Mouse (Mus musculus) liver, embryonic 11.5 days (tissue): Measurements from ENCODE around the gene Snrnp200. TPM values are rescaled to one million over a fixed set of nuclear protein-coding genes. Genes with fewer than 3 reads are reported as not detected.

Experiments used
- ATAC-seq: fragments of 200-750 bp; cut with Nextera tagmentation; replicated peaks from 2 replicates; pipeline ENCODE4 v1.8.0; 2017; ENCODE audit warnings: moderate number of reproducible peaks, mild to moderate bottlenecking, moderate TSS enrichment, moderate library complexity; ENCODE audit not compliant: low FRiP score
- DNase-seq: peaks from one replicate; pipeline ENCODE4 v3.0.0-alpha.2; 2017; ENCODE audit warnings: low spot score
- H3K27ac ChIP-seq: fragments of 300-500 bp; sonication (generic); 2 replicates; pipeline ENCODE4 v1.5.1; 2014; ENCODE audit warnings: mild to moderate bottlenecking, low read depth, low read length, control low read depth
- H3K27me3 ChIP-seq: fragments of 300-500 bp; sonication (generic); replicated peaks from 2 replicates; pipeline ENCODE4 v1.6.1; 2014; ENCODE audit warnings: low read length, mixed read lengths; ENCODE audit not compliant: control insufficient read depth, insufficient read depth
- H3K36me3 ChIP-seq: fragments of 300-500 bp; sonication (generic); 2 replicates; pipeline ENCODE4 v1.6.1; 2014; ENCODE audit warnings: mild to moderate bottlenecking, low read length, moderate library complexity, mixed read lengths; ENCODE audit not compliant: control insufficient read depth, insufficient read depth
- H3K4me1 ChIP-seq: fragments of 300-500 bp; sonication (generic); replicated peaks from 2 replicates; pipeline ENCODE4 v1.6.1; 2014; ENCODE audit warnings: low read length, mixed read lengths; ENCODE audit not compliant: control insufficient read depth, insufficient read depth
- H3K4me2 ChIP-seq: fragments of 300-500 bp; sonication (generic); 2 replicates; pipeline ENCODE4 v1.6.1; 2014; ENCODE audit warnings: mild to moderate bottlenecking, control low read depth, moderate library complexity
- H3K4me3 ChIP-seq: fragments of 300-500 bp; sonication (generic); 2 replicates; pipeline ENCODE4 v1.5.1; 2014; ENCODE audit warnings: low read depth, low read length, control low read depth
- H3K9ac ChIP-seq: fragments of 300-500 bp; sonication (generic); 2 replicates; pipeline ENCODE4 v1.6.1; 2014; ENCODE audit warnings: low read depth, low read length, control low read depth
- H3K9me3 ChIP-seq: fragments of 300-500 bp; sonication (generic); 2 replicates; pipeline ENCODE4 v1.6.1; 2016; ENCODE audit warnings: low read length, inconsistent platforms, mixed read lengths; ENCODE audit not compliant: control insufficient read depth
- WGBS: fragments of 180-500 bp; shearing (Covaris S2); extraction: QIAGEN DNeasy Blood & Tissue Kit; methylation state at CpG from one replicate; pipeline ENCODE4 v1.1.7; 2014; 5-methylcytosine and 5-hydroxymethylcytosine counted together
- polyA plus RNA-seq: library from polyadenylated mRNA; unstranded; fragments of >200 nt; fragmentation: Nextera tagmentation; extraction: Ambion mirVana; gene quantifications from 2 replicates; pipeline ENCODE4 v1.2.1, GENCODE M21; 2014

The Snrnp200 gene
- polyA plus RNA-seq, 1 experiment from 2014 or later = 75.3 TPM

DNA sequence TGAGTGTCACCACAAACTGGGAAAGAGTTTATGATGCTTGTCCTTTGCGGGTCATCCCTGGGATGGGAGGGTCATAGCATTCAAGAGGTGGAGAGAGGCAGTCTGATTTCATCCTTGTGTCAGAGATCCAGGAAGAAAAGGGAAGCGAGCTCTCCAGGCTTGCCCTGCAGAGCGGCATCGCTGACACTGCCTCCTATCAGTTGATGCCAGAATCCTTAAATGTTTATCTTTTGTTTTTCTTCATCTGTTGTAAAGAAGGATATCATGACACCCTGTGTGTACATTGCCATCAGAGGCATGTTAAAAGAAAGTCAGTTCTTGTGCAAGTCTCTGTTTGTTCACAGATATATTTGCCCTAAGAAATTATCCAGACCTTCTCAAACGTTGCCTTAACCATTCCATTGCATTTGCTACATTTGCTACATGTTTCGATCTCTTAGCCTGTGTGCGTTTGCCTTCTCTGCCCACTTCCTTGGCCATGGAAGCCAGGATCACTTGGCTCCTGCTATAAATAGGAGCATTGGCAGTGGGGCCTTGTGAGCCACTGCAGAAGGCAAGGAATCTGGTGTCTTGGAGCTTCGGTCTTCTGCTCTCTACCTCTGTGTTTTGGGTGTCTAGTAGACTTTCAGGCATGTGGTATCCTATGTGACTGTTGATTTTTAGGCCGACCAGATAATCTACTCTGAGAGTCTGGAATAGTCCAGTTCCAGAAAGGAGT is 42.3 kb downstream of the Snrnp200 start:
- WGBS = 79% methylated on average over 9 of the region's 9 CpGs
- ATAC-seq = no peak
- Histone ChIP-seq H3K4me1 (peaks cover 20% of the 10 kb centered on the region), H3K27me3 (no peaks in the 10 kb centered on the region), H3K4me3 (no peak overlapping the region), H3K27ac (no peak overlapping the region), H3K9ac (no peak overlapping the region), H3K9me3 (no peaks in the 10 kb centered on the region), H3K4me2 (no peak overlapping the region), H3K36me3 (peaks cover 2% of the 10 kb centered on the region; the same call in 1 of the 2 replicates)
- DNase-seq = no peak

DNA sequence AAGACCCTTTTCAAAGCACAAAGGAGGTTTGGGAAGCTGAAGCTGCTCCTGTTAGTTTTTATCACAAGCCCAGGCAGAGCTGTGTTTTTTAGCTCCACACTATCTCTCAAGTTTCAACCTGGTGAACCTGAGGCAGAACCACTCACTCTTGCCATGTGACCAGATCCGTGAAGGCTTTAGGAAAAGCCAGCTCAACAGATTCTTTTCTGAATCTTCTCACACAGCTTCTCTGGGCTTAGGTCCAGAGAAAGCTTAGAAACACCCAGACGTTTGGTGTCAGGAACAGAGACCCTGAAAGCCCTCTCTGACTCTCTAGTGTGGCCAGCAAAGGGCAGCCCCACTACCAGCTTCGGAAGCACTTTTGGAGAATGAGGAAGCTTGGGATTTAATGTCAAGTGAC is 43.3 kb downstream of the Snrnp200 start:
- DNase-seq (no peak), ATAC-seq (no peak)
- Histone ChIP-seq H3K27me3 (no peaks in the 10 kb centered on the region), H3K9ac (no peak overlapping the region), H3K27ac (no peak overlapping the region), H3K4me2 (no peak overlapping the region), H3K9me3 (no peaks in the 10 kb centered on the region), H3K4me3 (no peak overlapping the region), H3K4me1 (peaks cover 19% of the 10 kb centered on the region), H3K36me3 (peaks cover 4% of the 10 kb centered on the region)
- WGBS = 78% methylated on average over 3 of the region's 3 CpGs

DNA sequence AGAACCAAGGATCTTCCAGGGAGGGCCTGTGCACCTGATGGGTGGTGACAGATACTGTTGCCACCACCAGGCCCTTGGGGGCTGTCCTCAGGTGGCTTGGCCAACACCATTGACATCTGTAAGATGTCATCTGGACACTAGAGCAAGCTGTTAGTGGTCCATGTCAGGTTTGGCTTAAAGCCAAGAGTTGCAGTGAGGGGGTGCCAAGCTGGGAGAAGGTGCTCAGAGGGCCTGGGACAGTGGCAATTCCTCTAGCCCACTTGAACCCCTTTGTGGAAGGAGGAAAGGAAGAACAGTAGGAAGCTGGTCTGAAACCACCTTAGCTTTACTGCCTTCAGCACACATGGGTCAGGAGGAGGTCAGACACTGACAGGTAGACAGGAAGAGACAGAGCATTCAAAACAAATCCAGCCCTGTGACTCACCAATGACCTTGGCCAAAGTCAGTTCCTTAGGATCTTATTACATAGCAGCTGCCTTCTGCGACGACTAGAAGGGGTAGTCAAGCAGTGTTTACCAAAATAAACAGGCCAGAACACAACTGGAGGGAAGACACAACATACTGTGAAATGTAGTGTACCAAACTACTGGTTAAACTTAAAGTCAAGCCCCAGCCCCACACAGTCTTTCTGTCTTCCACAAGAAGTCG is 43.8 kb downstream of the Snrnp200 start:
- Histone ChIP-seq H3K9ac (no peak overlapping the region), H3K36me3 (peaks cover 6% of the 10 kb centered on the region), H3K4me1 (peaks cover 13% of the 10 kb centered on the region), H3K27ac (no peak overlapping the region), H3K4me3 (no peak overlapping the region), H3K9me3 (no peaks in the 10 kb centered on the region), H3K27me3 (no peaks in the 10 kb centered on the region), H3K4me2 (no peak overlapping the region)
- 84% methylated on average over 3 of the region's 3 CpGs for WGBS
- no peak for DNase-seq
- no peak for ATAC-seq

DNA sequence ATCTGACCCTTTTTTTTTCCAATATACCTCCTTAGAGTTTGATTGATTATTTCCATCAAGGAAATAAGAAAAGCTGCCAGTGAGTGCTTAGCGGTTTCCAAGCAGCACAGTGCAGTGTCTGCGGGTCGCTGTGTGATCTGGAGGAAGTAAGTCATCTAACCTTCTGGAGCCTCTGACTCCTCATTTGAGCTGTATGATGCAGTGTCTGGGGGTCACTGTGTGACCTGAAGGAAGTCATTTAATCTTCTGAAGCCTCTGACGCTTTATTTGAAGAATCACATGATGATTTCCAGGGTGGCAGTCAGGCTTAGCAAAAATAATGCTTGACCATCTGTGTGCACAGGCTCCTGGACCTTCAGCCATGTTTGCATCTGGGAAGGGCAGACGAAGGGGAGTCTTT is 44.6 kb downstream of the Snrnp200 start:
- no peak overlapping the region for H3K27ac ChIP-seq
- no peak for DNase-seq
- WGBS = 78% methylated on average over 5 of the region's 5 CpGs

DNA sequence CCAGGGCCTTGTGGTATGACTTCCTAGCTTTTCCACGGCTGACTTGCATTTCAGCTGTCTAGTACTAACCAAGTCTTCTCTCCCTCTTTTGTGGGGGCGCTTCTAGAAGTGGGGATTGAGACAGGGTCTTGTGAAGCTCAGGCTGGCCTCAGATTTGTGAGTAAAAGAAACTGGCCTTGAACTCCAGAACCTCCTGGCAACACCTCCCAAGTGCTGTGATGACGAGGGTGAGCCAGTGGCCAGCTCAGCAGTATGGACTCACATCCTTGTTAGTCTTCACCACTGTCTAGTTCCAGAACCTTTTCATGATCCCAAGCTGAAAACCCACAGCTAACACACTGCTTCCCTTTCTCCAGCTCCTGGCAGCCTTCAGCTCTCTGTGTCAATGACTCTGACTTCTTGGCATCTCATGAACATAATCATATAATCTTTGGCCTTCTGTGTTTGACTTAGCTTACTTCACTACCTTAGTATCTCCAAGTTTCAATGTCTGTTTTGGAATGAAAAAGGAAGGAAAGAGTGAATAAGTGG is 46.5 kb downstream of the Snrnp200 start:
- no peak overlapping the region for H3K4me2 ChIP-seq
- peaks cover 16% of the 10 kb centered on the region for H3K36me3 ChIP-seq
- WGBS = 79% methylated on average over 3 of the region's 3 CpGs
- no peak overlapping the region for H3K4me3 ChIP-seq
- no peak overlapping the region for H3K27ac ChIP-seq
- ATAC-seq (no peak), DNase-seq (no peak)
- no peaks in the 10 kb centered on the region for H3K27me3 ChIP-seq
- H3K9me3 ChIP-seq = no peaks in the 10 kb centered on the region
- peaks cover 2% of the 10 kb centered on the region for H3K4me1 ChIP-seq
- H3K9ac ChIP-seq = no peak overlapping the region

More for the DNA sequence above, 44.6 kb downstream of the Snrnp200 start:
- Histone ChIP-seq H3K9me3 (no peaks in the 10 kb centered on the region), H3K36me3 (peaks cover 13% of the 10 kb centered on the region), H3K4me1 (peaks cover 13% of the 10 kb centered on the region), H3K27me3 (no peaks in the 10 kb centered on the region), H3K4me2 (no peak overlapping the region), H3K9ac (no peak overlapping the region), H3K4me3 (no peak overlapping the region)
- no peak for ATAC-seq

DNA sequence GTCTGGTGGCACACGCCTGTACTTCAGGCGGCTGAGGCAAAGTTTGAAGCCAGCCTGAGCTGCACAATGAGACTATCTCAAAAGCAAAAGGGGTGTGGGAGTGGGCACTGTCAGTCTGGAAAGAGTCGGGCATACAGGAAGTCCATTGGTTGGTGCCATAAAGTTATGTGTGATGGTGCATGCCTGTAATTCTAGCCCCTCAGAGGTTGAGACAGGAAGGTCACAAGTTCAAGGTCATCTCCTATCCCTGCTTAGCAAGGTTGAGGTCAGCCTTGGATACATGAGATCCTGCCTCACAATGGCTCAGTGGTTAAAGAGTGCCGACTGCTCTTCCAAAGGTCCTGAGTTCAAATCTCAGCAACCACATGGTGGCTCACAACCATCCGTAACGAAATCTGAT is 47.1 kb downstream of the Snrnp200 start:
- no peak for DNase-seq
- no peak for ATAC-seq
- Histone ChIP-seq H3K9me3 (no peaks in the 10 kb centered on the region), H3K27ac (no peak overlapping the region), H3K4me3 (no peak overlapping the region), H3K36me3 (peaks cover 16% of the 10 kb centered on the region), H3K4me2 (no peak overlapping the region), H3K9ac (no peak overlapping the region), H3K4me1 (peaks cover 2% of the 10 kb centered on the region), H3K27me3 (no peaks in the 10 kb centered on the region)
- WGBS = 87% methylated on average over 6 of the region's 6 CpGs

DNA sequence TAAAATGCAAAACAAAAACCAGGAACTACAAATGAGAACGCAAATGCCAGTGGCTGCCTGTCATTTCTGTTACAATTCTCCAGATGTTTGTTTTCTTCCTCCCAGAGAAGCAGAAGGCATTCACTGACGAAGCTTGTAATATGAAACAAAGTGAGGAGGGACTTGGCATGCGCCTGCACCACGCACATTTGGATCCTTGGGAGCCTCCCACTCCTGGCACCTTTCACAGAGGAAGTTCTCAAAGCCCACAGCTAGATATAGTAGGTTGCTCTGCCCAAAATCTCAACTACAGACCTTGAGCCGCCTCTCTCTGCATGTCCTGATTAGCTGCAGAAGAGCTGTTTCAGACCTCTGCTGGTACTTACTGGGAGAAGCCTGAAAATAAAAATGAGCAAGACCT is 51.2 kb downstream of the Snrnp200 start:
- Histone ChIP-seq H3K9ac (no peak overlapping the region), H3K27ac (no peak overlapping the region), H3K4me1 (no peaks in the 10 kb centered on the region), H3K4me3 (no peak overlapping the region), H3K27me3 (no peaks in the 10 kb centered on the region), H3K9me3 (no peaks in the 10 kb centered on the region), H3K4me2 (no peak overlapping the region), H3K36me3 (peaks cover 16% of the 10 kb centered on the region)
- DNase-seq (no peak), ATAC-seq (no peak)
- WGBS = 87% methylated on average over 5 of the region's 5 CpGs

DNA sequence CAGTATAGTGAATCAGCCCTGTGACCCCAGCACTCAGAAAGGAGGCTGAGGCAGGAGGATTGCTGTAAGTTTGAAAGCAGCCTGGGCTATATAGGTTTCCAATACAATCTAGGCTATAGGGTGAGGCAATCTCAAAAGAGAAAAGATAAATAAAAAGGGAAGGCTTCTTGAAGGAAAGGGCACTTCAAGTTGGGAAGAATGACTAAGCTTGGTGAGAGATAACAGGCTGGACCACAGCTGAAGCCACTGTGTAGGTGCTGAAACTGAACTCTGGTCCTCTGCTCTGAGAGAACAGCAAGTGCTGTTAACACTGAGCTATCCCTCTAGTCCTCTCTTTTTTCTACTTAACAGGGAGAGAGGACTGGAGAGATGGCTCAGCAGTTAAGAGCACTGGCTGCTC is 54.3 kb downstream of the Snrnp200 start:
- DNase-seq = no peak
- H3K9ac ChIP-seq = no peak overlapping the region
- H3K4me3 ChIP-seq = no peak overlapping the region
- no peak overlapping the region for H3K4me2 ChIP-seq
- H3K27ac ChIP-seq = no peak overlapping the region
- H3K4me1 ChIP-seq = no peaks in the 10 kb centered on the region
- H3K9me3 ChIP-seq = no peaks in the 10 kb centered on the region
- H3K36me3 ChIP-seq = peaks cover 5% of the 10 kb centered on the region
- no peaks in the 10 kb centered on the region for H3K27me3 ChIP-seq
- no peak for ATAC-seq

DNA sequence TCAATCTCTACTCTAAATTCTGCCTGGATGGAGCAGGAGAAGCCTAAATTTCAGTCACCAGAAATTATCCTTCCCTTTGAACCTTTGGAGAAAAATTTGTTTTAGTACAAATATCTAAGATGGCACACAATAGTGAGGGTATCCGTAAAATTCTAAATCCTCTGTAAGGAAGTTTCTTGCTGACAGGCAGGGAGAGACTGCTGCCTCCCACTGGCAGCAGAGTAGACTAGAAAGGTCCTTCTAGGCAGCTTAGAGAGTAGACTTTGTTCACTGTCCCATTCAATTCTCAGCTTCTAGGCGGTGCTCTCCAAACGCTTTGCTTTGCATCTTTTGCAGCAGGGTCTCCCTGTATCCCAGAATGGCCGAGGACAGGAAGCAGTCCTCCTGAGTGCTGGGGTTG is 59.7 kb downstream of the Snrnp200 start:
- Histone ChIP-seq H3K4me2 (no peak overlapping the region), H3K27me3 (no peaks in the 10 kb centered on the region), H3K9ac (0 out of 2 replicates have a peak overlapping the region, but pooled peaks have one; percentile 9), H3K36me3 (no peaks in the 10 kb centered on the region), H3K4me1 (peaks cover 3% of the 10 kb centered on the region), H3K27ac (no peak overlapping the region), H3K4me3 (no peak overlapping the region), H3K9me3 (no peaks in the 10 kb centered on the region)
- WGBS = 70% methylated on average over 4 of the region's 4 CpGs
- no peak for DNase-seq
- ATAC-seq = no peak
